Mouse (Mus musculus) left cerebral cortex, postnatal 25 days (tissue): ENCODE measurements around the gene Slc26a3. TPM values are rescaled to one million over a fixed set of nuclear protein-coding genes. Genes with fewer than 3 reads are reported as not detected.
A peak's percentile ranks its signal among the peaks of the same experiment; 100 is the strongest.
"Not testable (repeated sequence)": the region's sequence is repeated elsewhere in the genome, so short reads cannot be mapped to it uniquely, and the experiment has no call there.

Experiments used
- DNase-seq, 2 experiments: peaks; one replicate each; pipeline ENCODE4 v3.0.0; 2022; ENCODE audit warnings: low spot score in 2 of 2, mixed read lengths in 1 of 2
- intact Hi-C: fragments of 180-260 bp; cut with DNase I; formaldehyde crosslinking; loops from one replicate; pipeline ENCODE4 v1.15.1; 2025
- total RNA-seq, 2 experiments: library from RNA; stranded (reverse); gene quantifications; 2 replicates each; pipeline ENCODE4 v1.2.3; 2021

Gene Slc26a3
- total RNA-seq, 2 experiments from 2014 or later = 0.16 to 0.32 TPM

- intact Hi-C loops = no loop called here
Observed at GRCm38 (mm10) chr12:31404575-31405240, 14.0 kb downstream of the Slc26a3 start.

GRCm38 (mm10) chr12:31415971-31416370, 25.3 kb downstream of the Slc26a3 start:
- no peak for DNase-seq
- intact Hi-C loops = no loop called here

More at GRCm38 (mm10) chr12:31404575-31405240, 14.0 kb downstream of the Slc26a3 start:
- no peak for DNase-seq

GRCm38 (mm10) chr12:31421901-31422574, 31.4 kb downstream of the Slc26a3 start:
- intact Hi-C loops = no loop called here
- DNase-seq = no peak

- intact Hi-C loops = no loop called here
- no peak for DNase-seq
Observed at GRCm38 (mm10) chr12:31437791-31438190, 47.1 kb downstream of the Slc26a3 start.

- intact Hi-C loops = no loop called here
- no peak for DNase-seq
Observed at GRCm38 (mm10) chr12:31439612-31440011, 48.9 kb downstream of the Slc26a3 start.

GRCm38 (mm10) chr12:31444131-31444546, 53.5 kb downstream of the Slc26a3 start:
- DNase-seq = no peak
- intact Hi-C loops = no loop called here

- intact Hi-C loops = no loop called here
- DNase-seq = no peak
Observed at GRCm38 (mm10) chr12:31444827-31445226, 54.2 kb downstream of the Slc26a3 start.

- intact Hi-C loops = no loop called here
- DNase-seq = no peak
Observed at GRCm38 (mm10) chr12:31449341-31449740, 58.7 kb downstream of the Slc26a3 start.

- intact Hi-C loops = loop anchor here (5.0 kb wide), 1 partner anchor 44 kb away; no protein-coding TSS in a partner anchor
- no peak for DNase-seq
Observed at GRCm38 (mm10) chr12:31456271-31456670, 65.6 kb downstream of the Slc26a3 start.

- DNase-seq = no peak
- intact Hi-C loops = loop anchor here (5.0 kb wide), 1 partner anchor 46 kb away; no protein-coding TSS in a partner anchor
Observed at GRCm38 (mm10) chr12:31458474-31458873, 67.8 kb downstream of the Slc26a3 start.

GRCm38 (mm10) chr12:31460270-31460669, 69.6 kb downstream of the Slc26a3 start:
- DNase-seq, intact Hi-C loops: not testable (repeated sequence)

- DNase-seq = no peak
- intact Hi-C loops = no loop called here
Observed at GRCm38 (mm10) chr12:31461371-31461770, 70.7 kb downstream of the Slc26a3 start.

GRCm38 (mm10) chr12:31462615-31463014, 71.9 kb downstream of the Slc26a3 start:
- intact Hi-C loops = no loop called here
- DNase-seq = no peak

- DNase-seq, intact Hi-C loops: not testable (repeated sequence)
Observed at GRCm38 (mm10) chr12:31478182-31478581, 87.5 kb downstream of the Slc26a3 start.

GRCm38 (mm10) chr12:31486431-31486830, 95.8 kb downstream of the Slc26a3 start:
- no peak for DNase-seq
- intact Hi-C loops = no loop called here

GRCm38 (mm10) chr12:31498936-31499313, 108.3 kb downstream of the Slc26a3 start:
- intact Hi-C loops = loop anchor here (1.0 to 10.0 kb wide), 2 partner anchors 124 to 135 kb away; partner anchors contain the start of gene Bcap29
- DNase-seq = peak in 1 of 2 experiments; percentile 17

GRCm38 (mm10) chr12:31499314-31500131, 108.9 kb downstream of the Slc26a3 start, which contains the start of gene Cbll1:
Gene Cbll1 (minus strand): TSS chr12:31499616.
- DNase-seq = peak; percentile 97 to 98
- intact Hi-C loops = loop anchor here (1.0 to 10.0 kb wide), 4 partner anchors 125 to 223 kb away; partner anchors contain the start of genes Bcap29, Cog5 and Dus4l

- intact Hi-C loops = loop anchor here (5.0 kb wide), 2 partner anchors 152 to 222 kb away; partner anchors contain the start of genes Cog5 and Dus4l
- DNase-seq = no peak
Observed at GRCm38 (mm10) chr12:31500196-31500595, 109.5 kb downstream of the Slc26a3 start.

GRCm38 (mm10) chr12:31501266-31501665, 110.6 kb downstream of the Slc26a3 start:
- intact Hi-C loops = loop anchor here (5.0 kb wide), 2 partner anchors 151 to 221 kb away; partner anchors contain the start of genes Cog5 and Dus4l
- DNase-seq = no peak

- intact Hi-C loops = loop anchor here (5.0 kb wide), 2 partner anchors 149 to 219 kb away; partner anchors contain the start of genes Cog5 and Dus4l
- no peak for DNase-seq
Observed at GRCm38 (mm10) chr12:31503211-31503610, 112.5 kb downstream of the Slc26a3 start.
